Mouse (Mus musculus) ES-E14 (cell line): ENCODE data around the gene Arntl. TPM values are rescaled to one million over a fixed set of nuclear protein-coding genes. Genes with fewer than 3 reads are reported as not detected.
"Not testable (repeated sequence)": the region's sequence is repeated elsewhere in the genome, so short reads cannot be mapped to it uniquely, and the experiment has no call there.

Experiments
- DNase-seq: peaks from one replicate; pipeline ENCODE4 v3.0.0-alpha.2; 2013; ENCODE audit warnings: low read depth, low spot score
- H3K27ac ChIP-seq: 2 replicates; pipeline ENCODE4 v1.5.1; 2012; ENCODE audit warnings: low read depth, mild to moderate bottlenecking, low read length, moderate library complexity, mixed read lengths; ENCODE audit not compliant: poor library complexity, insufficient read depth, severe bottlenecking
- H3K36me3 ChIP-seq: 2 replicates; pipeline ENCODE4 v1.6.1; 2012; ENCODE audit warnings: mild to moderate bottlenecking, low read length, moderate library complexity, mixed read lengths; ENCODE audit not compliant: control insufficient read depth, poor library complexity, insufficient read depth, severe bottlenecking
- H3K4me1 ChIP-seq, 2 experiments: fragments of 150-350 bp in 1 of 2; sonication (generic) in 1 of 2; 2 replicates each; pipeline ENCODE4 v1.6.1; 2012; ENCODE audit warnings: low read length in 2 of 2, mild to moderate bottlenecking in 1 of 2, mixed read lengths in 1 of 2; ENCODE audit not compliant: control insufficient read depth in 2 of 2, insufficient read depth in 2 of 2, poor library complexity in 1 of 2
- H3K4me3 ChIP-seq, 2 experiments: fragments of 150-350 bp in 1 of 2; sonication (generic) in 1 of 2; 2 replicates each; pipeline ENCODE4 v1.5.1; 2012; ENCODE audit warnings: low read length in 2 of 2, low read depth in 1 of 2, mild to moderate bottlenecking in 1 of 2, mixed read lengths in 1 of 2; ENCODE audit not compliant: insufficient read depth in 1 of 2, poor library complexity in 1 of 2, severe bottlenecking in 1 of 2
- H3K9ac ChIP-seq: 2 replicates; pipeline ENCODE4 v1.6.1; 2012; ENCODE audit warnings: low read depth, mild to moderate bottlenecking, low read length, mixed read lengths; ENCODE audit not compliant: poor library complexity, insufficient read depth, severe bottlenecking
- H3K9me3 ChIP-seq: fragments of 150-350 bp; sonication (generic); 2 replicates; pipeline ENCODE4 v1.6.1; 2012; ENCODE audit warnings: low read depth, mild to moderate bottlenecking, low read length; ENCODE audit not compliant: control insufficient read depth, insufficient read depth
- CHD2 ChIP-seq: IDR thresholded peaks from 2 replicates; pipeline ENCODE4 v1.6.1; 2014; ENCODE audit warnings: mild to moderate bottlenecking, low read depth, low read length, inconsistent platforms
- HCFC1 ChIP-seq: IDR thresholded peaks from 2 replicates; pipeline ENCODE4 v1.6.1; 2012; ENCODE audit warnings: low read length, inconsistent platforms, borderline replicate concordance; ENCODE audit not compliant: insufficient read depth
- MAFK ChIP-seq: IDR thresholded peaks from 2 replicates; pipeline ENCODE4 v1.6.1; 2014; ENCODE audit warnings: mild to moderate bottlenecking, low read depth, low read length, inconsistent platforms; ENCODE audit not compliant: insufficient read depth
- ZC3H11A ChIP-seq: IDR thresholded peaks from 2 replicates; pipeline ENCODE4 v1.6.1; 2012; ENCODE audit warnings: low read depth, mild to moderate bottlenecking, inconsistent platforms, low read length, borderline replicate concordance
- ZNF384 ChIP-seq: IDR thresholded peaks from 2 replicates; pipeline ENCODE4 v1.6.1; 2012; ENCODE audit warnings: low read depth, low read length, inconsistent platforms
- in situ Hi-C, 2 experiments: fragments of 600-800 bp; cut with MboI; formaldehyde crosslinking; loops; one replicate each; pipeline ENCODE4 v1.15.1; 2025; ENCODE audit warnings: low sequenced_read_pairs in 2 of 2, inconsistent platforms in 1 of 2; ENCODE audit not compliant: unreplicated experiment in 2 of 2
- total RNA-seq: library from RNA; depleted of rRNA; stranded (reverse); fragments of 300-350 nt; gene quantifications from 2 replicates; pipeline ENCODE4 v1.2.3, GENCODE M21; 2012

Gene Arntl
- total RNA-seq, 1 experiment, result 10.0 TPM

- in situ Hi-C loops, result loop anchor here in 1 of 2 experiments (25.0 kb wide), 1 partner anchor 349 kb away; no protein-coding TSS in a partner anchor
- Histone ChIP-seq H3K36me3 (no peaks in the 10 kb centered on the region; the same call in 1 of the 2 replicates), H3K9me3 (no peaks in the 10 kb centered on the region), H3K4me1 (peaks cover 0 to 19% of the 10 kb centered on the region in 2 experiments; a peak in 2 of 4 replicates), H3K9ac (0 out of 2 replicates have a peak overlapping the region, but pooled peaks have one; percentile 22), H3K4me3 (peak overlapping the region in 1 of 2 experiments; percentile 2; a peak in 1 of 4 replicates), H3K27ac (peak overlapping the region; percentile 94)
- DNase-seq, result no peak
- TF ChIP-seq HCFC1 (no peak), ZNF384 (no peak)
These were observed 54.4 kb downstream of the Arntl start for GRCm38 (mm10) chr7:113261690-113262089.

GRCm38 (mm10) chr7:113262510-113263467 is 55.5 kb downstream of the Arntl start:
- in situ Hi-C loops, result loop anchor here in 1 of 2 experiments (25.0 kb wide), 1 partner anchor 350 kb away; no protein-coding TSS in a partner anchor
- H3K36me3 ChIP-seq, H3K9me3 ChIP-seq, DNase-seq, H3K9ac ChIP-seq: not testable (repeated sequence)
- Histone ChIP-seq H3K27ac (peak overlapping the region; percentile 94), H3K4me3 (peak overlapping the region in 1 of 2 experiments; percentile 2; a peak in 1 of 4 replicates), H3K4me1 (peaks cover 0 to 22% of the 10 kb centered on the region in 2 experiments; a peak in 2 of 4 replicates)

DNA sequence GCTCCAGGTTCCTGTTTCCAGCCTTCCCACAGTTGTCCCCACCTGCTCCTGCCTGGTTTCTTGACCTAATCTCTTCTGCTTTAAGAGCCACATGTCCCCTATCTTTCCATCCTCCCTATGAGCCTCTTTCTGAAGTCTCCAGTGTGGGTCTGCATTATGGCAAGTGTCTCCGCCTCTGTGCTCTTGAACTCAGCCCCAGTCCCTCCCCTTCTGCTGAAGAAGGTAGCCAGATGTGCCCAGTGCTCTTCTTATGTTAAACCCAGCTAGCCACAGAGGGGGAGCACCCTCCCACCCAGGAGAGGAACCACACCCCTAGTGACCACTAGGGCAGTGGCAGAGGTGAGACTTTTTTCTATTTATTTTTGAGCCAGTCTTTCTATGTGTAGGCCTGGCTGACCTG is 56.7 kb downstream of the Arntl start:
- in situ Hi-C loops, result loop anchor here in 1 of 2 experiments (25.0 kb wide), 1 partner anchor 352 kb away; no protein-coding TSS in a partner anchor
- DNase-seq, result no peak
- Histone ChIP-seq H3K9me3 (no peaks in the 10 kb centered on the region), H3K9ac (no peak overlapping the region), H3K4me1 (peaks cover 0 to 22% of the 10 kb centered on the region in 2 experiments; a peak in 2 of 4 replicates), H3K36me3 (no peaks in the 10 kb centered on the region; the same call in 1 of the 2 replicates), H3K4me3 (no peak overlapping the region), H3K27ac (peak overlapping the region; percentile 67; the same call in 1 of the 2 replicates)
- TF ChIP-seq ZC3H11A, result no peak
- no peak for TF ChIP-seq HCFC1
- no peak for TF ChIP-seq MAFK
- no peak for TF ChIP-seq CHD2
- no peak for TF ChIP-seq ZNF384

GRCm38 (mm10) chr7:113268287-113268686 is 61.0 kb downstream of the Arntl start:
- no peak overlapping the region for H3K27ac ChIP-seq
- no peaks in the 10 kb centered on the region for H3K36me3 ChIP-seq
- H3K9me3 ChIP-seq, result no peaks in the 10 kb centered on the region
- TF ChIP-seq ZNF384 (no peak), ZC3H11A (peak; percentile 64), HCFC1 (no peak), MAFK (no peak)
- DNase-seq, result peak; percentile 69
- H3K4me1 ChIP-seq, result peaks cover 0 to 17% of the 10 kb centered on the region in 2 experiments; a peak in 2 of 4 replicates
- no peak overlapping the region for H3K9ac ChIP-seq
- H3K4me3 ChIP-seq, result no peak overlapping the region
- in situ Hi-C loops, result loop anchor here in 1 of 2 experiments (25.0 kb wide), 1 partner anchor 356 kb away; no protein-coding TSS in a partner anchor
